9 mouse cellular contexts compared by ENCODE assay signal in the genomic region with DNA sequence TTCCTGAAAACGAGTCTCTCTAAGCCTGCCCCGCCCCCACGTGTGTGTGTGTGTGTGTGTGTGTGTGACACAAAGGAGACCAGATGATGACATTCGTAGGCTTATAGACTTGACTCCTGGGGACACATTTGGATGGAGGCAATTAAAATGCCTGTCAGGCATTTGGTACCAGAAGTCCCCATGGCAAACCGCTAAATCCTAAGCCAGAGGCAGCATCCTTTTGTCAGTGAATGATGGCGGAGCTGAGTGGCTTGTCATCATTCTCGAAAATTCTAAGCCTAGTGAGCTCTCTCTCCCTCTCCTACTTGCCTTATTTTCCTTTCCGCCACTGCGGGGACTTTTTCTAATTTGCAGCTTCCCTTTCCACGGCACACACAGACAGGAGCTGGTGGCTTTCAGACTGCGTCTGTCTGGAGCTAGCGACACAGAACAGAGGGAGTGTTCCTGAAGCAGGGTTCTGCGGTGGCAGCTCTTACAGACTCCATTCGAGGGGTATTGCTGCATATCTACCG.
DNase-seq lines count a peak whose midpoint lies in the region; ATAC-seq and TF ChIP-seq lines count a peak whose summit lies in the region.
"Had no signal": no experiment of that assay in that cellular context is flagged by ENCODE, and none has a peak within 500 bp of the region (broad histone marks: within the 10 kb centered on the region; RNA-seq: fewer than 3 reads in every experiment).

No protein-coding gene starts in this region.

- peak overlapping the region; percentile 43 for H3K4me3 ChIP-seq in gastrocnemius, adult 2 months
- H3K4me3 ChIP-seq in embryonic facial prominence, embryonic 10.5 days: peak overlapping the region; percentile 37
- peak overlapping the region; percentile 45 for H3K4me3 ChIP-seq in hindbrain, embryonic 16.5 days (ENCODE audit: low read length)
- H3K4me3 ChIP-seq in limb, embryonic 13.5 days: peak overlapping the region; percentile 25
- H3K4me3 ChIP-seq: megakaryocyte, embryonic 14.5 days had no signal

- H3K27me3 ChIP-seq in embryonic facial prominence, embryonic 10.5 days (replicated peaks; ENCODE audit: low read depth, poor library complexity, severe bottlenecking): no peaks in the 10 kb centered on the region
- H3K27me3 ChIP-seq in hindbrain, embryonic 16.5 days (replicated peaks; ENCODE audit: control insufficient read depth, insufficient read depth, low read length): no peaks in the 10 kb centered on the region
- no peaks in the 10 kb centered on the region for H3K27me3 ChIP-seq in limb, embryonic 13.5 days
- H3K27me3 ChIP-seq: megakaryocyte, embryonic 14.5 days had no signal

- DNase-seq in gastrocnemius, adult 2 months: no peak
- DNase-seq in gastrocnemius, postnatal 14 days: no peak
- peak; percentile 27 for DNase-seq in embryonic facial prominence, embryonic 10.5 days (ENCODE audit: low spot score)
- DNase-seq in right cerebral cortex, postnatal 25 days: peak; percentile 76
- DNase-seq in adipocyte (ENCODE audit: low spot score): no peak

- no peak overlapping the region for H3K27ac ChIP-seq in gastrocnemius, adult 2 months
- H3K27ac ChIP-seq in embryonic facial prominence, embryonic 10.5 days (replicated peaks): peak overlapping the region; percentile 75
- H3K27ac ChIP-seq in hindbrain, embryonic 16.5 days (ENCODE audit: low read depth, low read length): peak overlapping the region; percentile 97
- H3K27ac ChIP-seq in limb, embryonic 13.5 days: no peak overlapping the region

- ATAC-seq in hindbrain, embryonic 16.5 days: peak; percentile 86
- ATAC-seq in limb, embryonic 13.5 days (ENCODE audit: low FRiP score, low read depth): peak; percentile 24; the same call in 1 of the 2 replicates
- no peak for ATAC-seq in megakaryocyte-erythroid progenitor cell, adult 5-6 weeks (replicated peaks; ENCODE audit: low FRiP score, low TSS enrichment, poor library complexity, severe bottlenecking)

- WGBS in embryonic facial prominence, embryonic 10.5 days: 48% methylated on average over 15 of the region's 15 CpGs
- 10% methylated on average over 15 of the region's 15 CpGs for WGBS in hindbrain, embryonic 16.5 days
- 37% methylated on average over 15 of the region's 15 CpGs for WGBS in limb, embryonic 13.5 days

- peak overlapping the region; percentile 51 for H3K4me2 ChIP-seq in hindbrain, embryonic 16.5 days (ENCODE audit: low read length)
- H3K4me2 ChIP-seq in limb, embryonic 13.5 days (replicated peaks): peak overlapping the region; percentile 53

- no peaks in the 10 kb centered on the region for H3K36me3 ChIP-seq in embryonic facial prominence, embryonic 10.5 days (replicated peaks)
- H3K36me3 ChIP-seq in hindbrain, embryonic 16.5 days (ENCODE audit: control insufficient read depth, insufficient read depth, low read length): no peaks in the 10 kb centered on the region
- no peaks in the 10 kb centered on the region for H3K36me3 ChIP-seq in limb, embryonic 13.5 days

- no peak for TF ChIP-seq CTCF in gastrocnemius, adult 2 months (IDR thresholded peaks at IDR 0.05)

- intact Hi-C loops in gastrocnemius, adult 2 months (cut with DNase I): no loop called here
- intact Hi-C loops in gastrocnemius, postnatal 14 days (cut with DNase I; ENCODE audit: low total_unique reads): no loop called here

- H3K9me3 ChIP-seq in embryonic facial prominence, embryonic 10.5 days: no peaks in the 10 kb centered on the region
- no peaks in the 10 kb centered on the region for H3K9me3 ChIP-seq in hindbrain, embryonic 16.5 days (ENCODE audit: control insufficient read depth, low read length)
- H3K9me3 ChIP-seq in limb, embryonic 13.5 days: no peaks in the 10 kb centered on the region
- H3K9me3 ChIP-seq: megakaryocyte, embryonic 14.5 days had no signal

- H3K4me1 ChIP-seq in embryonic facial prominence, embryonic 10.5 days: peaks cover 20% of the 10 kb centered on the region
- peaks cover 24% of the 10 kb centered on the region for H3K4me1 ChIP-seq in hindbrain, embryonic 16.5 days (ENCODE audit: control insufficient read depth, insufficient read depth, low read depth, low read length)
- peaks cover 11% of the 10 kb centered on the region; the same call in 1 of the 2 replicates for H3K4me1 ChIP-seq in limb, embryonic 13.5 days
- H3K4me1 ChIP-seq: megakaryocyte, embryonic 14.5 days had no signal

- H3K9ac ChIP-seq in hindbrain, embryonic 16.5 days (ENCODE audit: low read depth, low read length): peak overlapping the region; percentile 68
- no peak overlapping the region; the same call in 1 of the 2 replicates for H3K9ac ChIP-seq in limb, embryonic 13.5 days

Comparison
In these comparisons a context has a peak if more than half of its experiments do, and no peak if none do; other contexts are left out.
1. DNase-seq: peak in embryonic facial prominence, embryonic 10.5 days (single experiment) and right cerebral cortex, postnatal 25 days (single experiment); none in gastrocnemius, adult 2 months (single experiment), gastrocnemius, postnatal 14 days (single experiment) and adipocyte (single experiment).
2. H3K27ac ChIP-seq: peak in embryonic facial prominence, embryonic 10.5 days (single experiment) and hindbrain, embryonic 16.5 days (single experiment); none in gastrocnemius, adult 2 months (single experiment) and limb, embryonic 13.5 days (single experiment).
3. Peak in every context shown above with its lines, with median percentiles within 50 percentile points of each other: H3K4me3 ChIP-seq.